Mouse (Mus musculus) liver, embryonic 11.5 days (tissue): ENCODE data around the gene Gm27027. TPM values are rescaled to one million over a fixed set of nuclear protein-coding genes. Genes with fewer than 3 reads are reported as not detected.
A peak's percentile ranks its signal among the peaks of the same experiment; 100 is the strongest.

ENCODE experiments used
- ATAC-seq: fragments of 200-750 bp; cut with Nextera tagmentation; replicated peaks from 2 replicates; pipeline ENCODE4 v1.8.0; 2017; ENCODE audit warnings: moderate number of reproducible peaks, mild to moderate bottlenecking, moderate TSS enrichment, moderate library complexity; ENCODE audit not compliant: low FRiP score
- DNase-seq: peaks from one replicate; pipeline ENCODE4 v3.0.0-alpha.2; 2017; ENCODE audit warnings: low spot score
- H3K27ac ChIP-seq: fragments of 300-500 bp; sonication (generic); 2 replicates; pipeline ENCODE4 v1.5.1; 2014; ENCODE audit warnings: mild to moderate bottlenecking, low read depth, low read length, control low read depth
- H3K27me3 ChIP-seq: fragments of 300-500 bp; sonication (generic); replicated peaks from 2 replicates; pipeline ENCODE4 v1.6.1; 2014; ENCODE audit warnings: low read length, mixed read lengths; ENCODE audit not compliant: control insufficient read depth, insufficient read depth
- H3K36me3 ChIP-seq: fragments of 300-500 bp; sonication (generic); 2 replicates; pipeline ENCODE4 v1.6.1; 2014; ENCODE audit warnings: mild to moderate bottlenecking, low read length, moderate library complexity, mixed read lengths; ENCODE audit not compliant: control insufficient read depth, insufficient read depth
- H3K4me1 ChIP-seq: fragments of 300-500 bp; sonication (generic); replicated peaks from 2 replicates; pipeline ENCODE4 v1.6.1; 2014; ENCODE audit warnings: low read length, mixed read lengths; ENCODE audit not compliant: control insufficient read depth, insufficient read depth
- H3K4me2 ChIP-seq: fragments of 300-500 bp; sonication (generic); 2 replicates; pipeline ENCODE4 v1.6.1; 2014; ENCODE audit warnings: mild to moderate bottlenecking, control low read depth, moderate library complexity
- H3K4me3 ChIP-seq: fragments of 300-500 bp; sonication (generic); 2 replicates; pipeline ENCODE4 v1.5.1; 2014; ENCODE audit warnings: low read depth, low read length, control low read depth
- H3K9ac ChIP-seq: fragments of 300-500 bp; sonication (generic); 2 replicates; pipeline ENCODE4 v1.6.1; 2014; ENCODE audit warnings: low read depth, low read length, control low read depth
- H3K9me3 ChIP-seq: fragments of 300-500 bp; sonication (generic); 2 replicates; pipeline ENCODE4 v1.6.1; 2016; ENCODE audit warnings: low read length, inconsistent platforms, mixed read lengths; ENCODE audit not compliant: control insufficient read depth
- WGBS: fragments of 180-500 bp; shearing (Covaris S2); extraction: QIAGEN DNeasy Blood & Tissue Kit; methylation state at CpG from one replicate; pipeline ENCODE4 v1.1.7; 2014; 5-methylcytosine and 5-hydroxymethylcytosine counted together
- polyA plus RNA-seq: library from polyadenylated mRNA; unstranded; fragments of >200 nt; fragmentation: Nextera tagmentation; extraction: Ambion mirVana; gene quantifications from 2 replicates; pipeline ENCODE4 v1.2.1, GENCODE M21; 2014

The Gm27027 gene
- not detected in 2 replicates for polyA plus RNA-seq

GRCm38 (mm10) chr2:93996254-93996653 lies at the start of gene Gm27027:
TSS of gene Gm27027 (minus strand) at chr2:93996354.
- no peak within 1 kb of the TSS for H3K4me2 ChIP-seq
- ATAC-seq (no peak), DNase-seq (no peak)
- H3K9ac ChIP-seq, result no peak within 1 kb of the TSS
- H3K27ac ChIP-seq, result no peak within 1 kb of the TSS
- no peak within 1 kb of the TSS for H3K4me3 ChIP-seq
- no peaks in the 10 kb centered on the region for H3K27me3 ChIP-seq
- 92% methylated on average over 6 of the region's 6 CpGs for WGBS
- no peaks in the 10 kb centered on the region for H3K4me1 ChIP-seq
- H3K36me3 ChIP-seq, result peaks cover 27% of the 10 kb centered on the region
- H3K9me3 ChIP-seq, result no peaks in the 10 kb centered on the region

GRCm38 (mm10) chr2:94045411-94046090 lies 49.4 kb upstream of the Gm27027 start:
- H3K9ac ChIP-seq, result no peak overlapping the region
- H3K4me2 ChIP-seq, result no peak overlapping the region
- DNase-seq, result no peak
- H3K4me3 ChIP-seq, result no peak overlapping the region
- H3K9me3 ChIP-seq, result no peaks in the 10 kb centered on the region
- WGBS, result 71% methylated on average over 6 of the region's 6 CpGs
- H3K27ac ChIP-seq, result no peak overlapping the region
- no peaks in the 10 kb centered on the region for H3K4me1 ChIP-seq
- ATAC-seq, result no peak
- no peaks in the 10 kb centered on the region for H3K36me3 ChIP-seq
- H3K27me3 ChIP-seq, result no peaks in the 10 kb centered on the region

GRCm38 (mm10) chr2:94044174-94044573 lies 48.0 kb upstream of the Gm27027 start:
- H3K9me3 ChIP-seq, result no peaks in the 10 kb centered on the region
- H3K9ac ChIP-seq, result no peak overlapping the region
- no peaks in the 10 kb centered on the region for H3K27me3 ChIP-seq
- H3K27ac ChIP-seq, result no peak overlapping the region
- WGBS, result 87% methylated on average over 2 of the region's 2 CpGs
- no peak overlapping the region for H3K4me2 ChIP-seq
- H3K4me3 ChIP-seq, result no peak overlapping the region
- ATAC-seq, result no peak
- no peaks in the 10 kb centered on the region for H3K36me3 ChIP-seq
- H3K4me1 ChIP-seq, result no peaks in the 10 kb centered on the region
- DNase-seq, result no peak

GRCm38 (mm10) chr2:94043662-94044061 lies 47.5 kb upstream of the Gm27027 start:
- Histone ChIP-seq H3K4me2 (no peak overlapping the region), H3K27ac (no peak overlapping the region), H3K9me3 (no peaks in the 10 kb centered on the region), H3K4me3 (no peak overlapping the region), H3K36me3 (no peaks in the 10 kb centered on the region), H3K27me3 (no peaks in the 10 kb centered on the region), H3K4me1 (no peaks in the 10 kb centered on the region), H3K9ac (no peak overlapping the region)
- DNase-seq (no peak), ATAC-seq (no peak)
- WGBS, result 82% methylated on average over 5 of the region's 5 CpGs

- H3K9ac ChIP-seq, result no peak overlapping the region
- H3K4me3 ChIP-seq, result no peak overlapping the region
- no peaks in the 10 kb centered on the region for H3K4me1 ChIP-seq
- no peaks in the 10 kb centered on the region for H3K27me3 ChIP-seq
- no peak overlapping the region for H3K4me2 ChIP-seq
- H3K9me3 ChIP-seq, result no peaks in the 10 kb centered on the region
- H3K36me3 ChIP-seq, result no peaks in the 10 kb centered on the region
- ATAC-seq (no peak), DNase-seq (no peak)
- WGBS, result 87% methylated on average over 3 of the region's 3 CpGs
- no peak overlapping the region for H3K27ac ChIP-seq
Observed at GRCm38 (mm10) chr2:94042461-94042860, 46.3 kb upstream of the Gm27027 start.

GRCm38 (mm10) chr2:94040391-94041125 lies 44.4 kb upstream of the Gm27027 start:
- Histone ChIP-seq H3K27ac (no peak overlapping the region), H3K4me2 (no peak overlapping the region), H3K4me1 (no peaks in the 10 kb centered on the region), H3K27me3 (no peaks in the 10 kb centered on the region), H3K4me3 (no peak overlapping the region), H3K9ac (no peak overlapping the region), H3K9me3 (no peaks in the 10 kb centered on the region), H3K36me3 (no peaks in the 10 kb centered on the region)
- ATAC-seq, result no peak
- no peak for DNase-seq
- WGBS, result 82% methylated on average over 5 of the region's 5 CpGs

- WGBS, result 77% methylated on average over 9 of the region's 9 CpGs
- Histone ChIP-seq H3K27ac (no peak overlapping the region), H3K4me1 (no peaks in the 10 kb centered on the region), H3K4me3 (no peak overlapping the region), H3K27me3 (no peaks in the 10 kb centered on the region), H3K4me2 (no peak overlapping the region), H3K36me3 (peaks cover 5% of the 10 kb centered on the region; the same call in 1 of the 2 replicates), H3K9ac (no peak overlapping the region), H3K9me3 (no peaks in the 10 kb centered on the region)
- DNase-seq, result peak; percentile 35
- no peak for ATAC-seq
Observed at GRCm38 (mm10) chr2:94035428-94036331, 39.5 kb upstream of the Gm27027 start.

GRCm38 (mm10) chr2:94030602-94031001 lies 34.4 kb upstream of the Gm27027 start:
- DNase-seq (no peak), ATAC-seq (no peak)
- H3K36me3 ChIP-seq, result peaks cover 5% of the 10 kb centered on the region; the same call in 1 of the 2 replicates
- H3K9ac ChIP-seq, result no peak overlapping the region
- no peak overlapping the region for H3K27ac ChIP-seq
- H3K4me2 ChIP-seq, result no peak overlapping the region
- no peaks in the 10 kb centered on the region for H3K9me3 ChIP-seq
- no peak overlapping the region for H3K4me3 ChIP-seq
- H3K27me3 ChIP-seq, result no peaks in the 10 kb centered on the region
- no peaks in the 10 kb centered on the region for H3K4me1 ChIP-seq
